Mouse (Mus musculus): Measurements from ENCODE around the gene Vmn2r85.
"Not testable (repeated sequence)": the region's sequence is repeated elsewhere in the genome, so short reads cannot be mapped to it uniquely, and the experiment has no call there.

Vmn2r85 gene

GRCm38 (mm10) chr10:130429603-130430002 lies at the start of gene Vmn2r85:
Vmn2r85 (minus strand) TSS chr10:130429703.
- in situ Hi-C loops (cut with MboI; ENCODE audit: low pct_unique_long_range_greater_than_20kb in 1 of 2, low sequenced_read_pairs in 2 of 2, unreplicated experiment in 1 of 2): not testable (repeated sequence)

- in situ Hi-C loops (cut with MboI; ENCODE audit: low pct_unique_long_range_greater_than_20kb in 1 of 2, low sequenced_read_pairs in 2 of 2, unreplicated experiment in 1 of 2): no loop called here
These were observed 40.8 kb upstream of the Vmn2r85 start for GRCm38 (mm10) chr10:130470311-130470760.

GRCm38 (mm10) chr10:130455950-130456349 lies 26.4 kb upstream of the Vmn2r85 start, which contains the start of gene Vmn2r86:
Vmn2r86 (minus strand) TSS chr10:130456050.
- in situ Hi-C loops (cut with MboI; ENCODE audit: low pct_unique_long_range_greater_than_20kb in 1 of 2, low sequenced_read_pairs in 2 of 2, unreplicated experiment in 1 of 2): not testable (repeated sequence)

GRCm38 (mm10) chr10:130444776-130445175 lies 15.3 kb upstream of the Vmn2r85 start:
- in situ Hi-C loops (cut with MboI; ENCODE audit: low pct_unique_long_range_greater_than_20kb in 1 of 2, low sequenced_read_pairs in 2 of 2, unreplicated experiment in 1 of 2): no loop called here

- in situ Hi-C loops (cut with MboI; ENCODE audit: low pct_unique_long_range_greater_than_20kb in 1 of 2, low sequenced_read_pairs in 2 of 2, unreplicated experiment in 1 of 2): not testable (repeated sequence)
These were observed 4.8 kb upstream of the Vmn2r85 start for GRCm38 (mm10) chr10:130434185-130434898.

- in situ Hi-C loops (cut with MboI; ENCODE audit: low pct_unique_long_range_greater_than_20kb in 1 of 2, low sequenced_read_pairs in 2 of 2, unreplicated experiment in 1 of 2): not testable (repeated sequence)
These were observed 7.1 kb downstream of the Vmn2r85 start for GRCm38 (mm10) chr10:130422368-130422767.

GRCm38 (mm10) chr10:130420401-130420800 lies 9.1 kb downstream of the Vmn2r85 start:
- in situ Hi-C loops (cut with MboI; ENCODE audit: low pct_unique_long_range_greater_than_20kb in 1 of 2, low sequenced_read_pairs in 2 of 2, unreplicated experiment in 1 of 2): no loop called here

GRCm38 (mm10) chr10:130419954-130420353 lies 9.5 kb downstream of the Vmn2r85 start:
- in situ Hi-C loops (cut with MboI; ENCODE audit: low pct_unique_long_range_greater_than_20kb in 1 of 2, low sequenced_read_pairs in 2 of 2, unreplicated experiment in 1 of 2): not testable (repeated sequence)

GRCm38 (mm10) chr10:130416352-130416751 lies 13.2 kb downstream of the Vmn2r85 start:
- in situ Hi-C loops (cut with MboI; ENCODE audit: low pct_unique_long_range_greater_than_20kb in 1 of 2, low sequenced_read_pairs in 2 of 2, unreplicated experiment in 1 of 2): not testable (repeated sequence)

- in situ Hi-C loops (cut with MboI; ENCODE audit: low pct_unique_long_range_greater_than_20kb in 1 of 2, low sequenced_read_pairs in 2 of 2, unreplicated experiment in 1 of 2): not testable (repeated sequence)
These were observed 17.3 kb downstream of the Vmn2r85 start for GRCm38 (mm10) chr10:130412167-130412698.

- in situ Hi-C loops (cut with MboI; ENCODE audit: low pct_unique_long_range_greater_than_20kb in 1 of 2, low sequenced_read_pairs in 2 of 2, unreplicated experiment in 1 of 2): no loop called here
These were observed 35.3 kb downstream of the Vmn2r85 start, which contains the start of gene Vmn2r84 for GRCm38 (mm10) chr10:130394232-130394631. Vmn2r84 (minus strand) TSS chr10:130394332.

- in situ Hi-C loops (cut with MboI; ENCODE audit: low pct_unique_long_range_greater_than_20kb in 1 of 2, low sequenced_read_pairs in 2 of 2, unreplicated experiment in 1 of 2): no loop called here
These were observed 54.4 kb downstream of the Vmn2r85 start for GRCm38 (mm10) chr10:130375145-130375544.

GRCm38 (mm10) chr10:130372491-130373173 lies 56.9 kb downstream of the Vmn2r85 start:
- in situ Hi-C loops (cut with MboI; ENCODE audit: low pct_unique_long_range_greater_than_20kb in 1 of 2, low sequenced_read_pairs in 2 of 2, unreplicated experiment in 1 of 2): no loop called here

GRCm38 (mm10) chr10:130371644-130372043 lies 57.9 kb downstream of the Vmn2r85 start:
- in situ Hi-C loops (cut with MboI; ENCODE audit: low pct_unique_long_range_greater_than_20kb in 1 of 2, low sequenced_read_pairs in 2 of 2, unreplicated experiment in 1 of 2): no loop called here

GRCm38 (mm10) chr10:130370005-130370682 lies 59.4 kb downstream of the Vmn2r85 start:
- in situ Hi-C loops (cut with MboI; ENCODE audit: low pct_unique_long_range_greater_than_20kb in 1 of 2, low sequenced_read_pairs in 2 of 2, unreplicated experiment in 1 of 2): no loop called here

- in situ Hi-C loops (cut with MboI; ENCODE audit: low pct_unique_long_range_greater_than_20kb in 1 of 2, low sequenced_read_pairs in 2 of 2, unreplicated experiment in 1 of 2): no loop called here
These were observed 61.1 kb downstream of the Vmn2r85 start for GRCm38 (mm10) chr10:130368384-130368783.

GRCm38 (mm10) chr10:130364766-130365165 lies 64.7 kb downstream of the Vmn2r85 start:
- in situ Hi-C loops (cut with MboI; ENCODE audit: low pct_unique_long_range_greater_than_20kb in 1 of 2, low sequenced_read_pairs in 2 of 2, unreplicated experiment in 1 of 2): no loop called here
